Mouse (Mus musculus): ENCODE measurements around the gene Kif5c.

GRCm38 (mm10) chr2:49700176-49700971, 81.3 kb downstream of the Kif5c start:
- TF ChIP-seq CTCF (IDR thresholded peaks at IDR 0.05; ENCODE audit: insufficient read depth, low read depth, low read length): no peak
- no peak for TF ChIP-seq POLR2A (IDR thresholded peaks at IDR 0.05; ENCODE audit: insufficient read depth, low read depth, low read length)

Measured in olfactory bulb, adult 2 months (tissue).